Mouse (Mus musculus) heart, adult 2 months (tissue): ENCODE measurements around the gene Pla2g2e.

Experiments
- CTCF ChIP-seq: fragments of 200-600 bp; IDR thresholded peaks from 2 replicates; pipeline ENCODE4 v1.8.1; 2022; ENCODE audit warnings: antibody characterized with exemption, mild to moderate bottlenecking, moderate library complexity
- EP300 ChIP-seq: fragments of 200-500 bp; IDR thresholded peaks from 2 replicates; pipeline ENCODE4 v1.6.1; 2011; ENCODE audit warnings: low read depth, low read length, control low read depth; ENCODE audit not compliant: insufficient read depth
- POLR2A ChIP-seq: fragments of 200-500 bp; IDR thresholded peaks from 2 replicates; pipeline ENCODE4 v1.6.1; 2011; ENCODE audit warnings: mild to moderate bottlenecking, low read depth, low read length, control low read depth; ENCODE audit not compliant: insufficient read depth

DNA sequence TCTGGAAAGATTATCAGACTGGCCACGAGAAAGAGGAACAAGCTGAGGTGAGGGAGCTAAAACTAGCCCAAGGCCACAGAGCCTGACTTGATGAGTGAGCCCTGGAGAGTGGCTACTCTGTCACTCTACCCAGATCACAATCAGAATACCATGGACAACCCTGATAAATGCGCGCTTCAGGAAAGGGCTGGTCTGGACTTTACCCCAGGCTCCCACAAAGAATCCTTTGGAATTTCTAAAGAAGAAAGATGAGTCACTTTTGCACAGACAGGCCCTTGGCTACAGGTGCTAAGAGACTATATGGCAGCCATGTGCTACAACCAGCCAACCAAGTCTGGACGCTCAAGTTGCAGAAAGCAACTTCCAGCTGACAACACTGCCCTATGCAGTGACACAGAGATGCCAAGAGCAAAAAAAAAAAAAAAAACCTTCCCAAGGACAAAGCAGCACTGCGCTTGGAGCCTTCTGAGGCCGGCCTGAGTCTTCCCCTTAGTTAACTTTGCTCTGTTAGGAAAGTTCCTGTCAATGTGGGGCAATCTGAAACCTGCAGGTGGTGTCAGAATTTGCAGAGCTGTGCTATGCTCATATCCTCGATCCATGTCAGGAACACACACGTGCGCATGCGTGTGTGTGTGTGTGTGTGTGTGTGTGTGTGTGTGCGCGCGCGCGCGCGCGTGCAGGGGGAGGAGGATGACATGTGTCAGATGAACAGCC, 28.0 kb downstream of the Pla2g2e start:
- TF ChIP-seq EP300 (no peak), CTCF (no peak), POLR2A (no peak)
